Mouse (Mus musculus) G1E (cell line): ENCODE data around the gene Cep41.

Experiments used
- CTCF ChIP-seq: IDR thresholded peaks from 2 replicates; pipeline ENCODE4 v1.5.1; 2012; ENCODE audit warnings: low read depth, low read length, inconsistent platforms, mixed read lengths
- GATA1 ChIP-seq: IDR thresholded peaks from 2 replicates; pipeline ENCODE4 v1.6.1; 2012; ENCODE audit warnings: borderline replicate concordance, low read length, inconsistent platforms, mixed read lengths

- TF ChIP-seq CTCF (no peak), GATA1 (no peak)
Observed at GRCm38 (mm10) chr6:30653518-30653917, 40.0 kb downstream of the Cep41 start.
